Mouse (Mus musculus) activated CD4-positive, CD25-positive, alpha-beta regulatory T cell, adult 4 months (primary cell): Measurements from ENCODE around the gene Sclt1. TPM values are rescaled to one million over a fixed set of nuclear protein-coding genes. Genes with fewer than 3 reads are reported as not detected.

Experiments
- ATAC-seq: one replicate; pipeline ENCODE4 v1.8.0; 2017
- polyA plus RNA-seq, 2 experiments: library from polyadenylated mRNA; unstranded; fragments of 100-300 nt; shearing (Covaris generic); gene quantifications; one replicate each; pipeline ENCODE4 v1.2.1; 2017

Sclt1 gene
- polyA plus RNA-seq, 2 experiments from 2014 or later: 2.7 to 3.1 TPM

GRCm38 (mm10) chr3:41585548-41585947, 156.8 kb downstream of the Sclt1 start:
- ATAC-seq: no peak

GRCm38 (mm10) chr3:41583621-41584020, 158.7 kb downstream of the Sclt1 start:
- no peak for ATAC-seq

GRCm38 (mm10) chr3:41583092-41583491, 159.2 kb downstream of the Sclt1 start:
- ATAC-seq: no peak

GRCm38 (mm10) chr3:41582256-41582655, 160.1 kb downstream of the Sclt1 start:
- no peak for ATAC-seq

GRCm38 (mm10) chr3:41581436-41581835, 160.9 kb downstream of the Sclt1 start:
- no peak for ATAC-seq

GRCm38 (mm10) chr3:41580401-41581323, 161.7 kb downstream of the Sclt1 start:
- ATAC-seq: no peak

GRCm38 (mm10) chr3:41579873-41580272, 162.4 kb downstream of the Sclt1 start:
- ATAC-seq: no peak

- ATAC-seq: no peak
Measured at GRCm38 (mm10) chr3:41577240-41577639, 165.1 kb downstream of the Sclt1 start.

Other genes with a start within 250 kb of the Sclt1 start
- 1 to 10 TPM; 7.4 to 7.6 TPM for gene Jade1, start 186.8 kb downstream of the Sclt1 start, polyA plus RNA-seq
- gene D3Ertd751e, start 97 bp upstream of the Sclt1 start, polyA plus RNA-seq: 10 to 100 TPM; 13.3 to 23.1 TPM